Mouse (Mus musculus) embryonic fibroblast, embryonic 13.5 days (primary cell): ENCODE measurements around the gene Pink1. TPM values are rescaled to one million over a fixed set of nuclear protein-coding genes. Genes with fewer than 3 reads are reported as not detected.
A peak's percentile ranks its signal among the peaks of the same experiment; 100 is the strongest.

ENCODE experiments used
- H3K27ac ChIP-seq: 2 replicates; pipeline ENCODE4 v1.5.1; 2012; ENCODE audit warnings: low read length, control low read depth, inconsistent platforms; ENCODE audit not compliant: insufficient read depth
- H3K4me1 ChIP-seq: 2 replicates; pipeline ENCODE4 v1.6.1; 2011; ENCODE audit warnings: low read length; ENCODE audit not compliant: control insufficient read depth, insufficient read depth
- H3K4me3 ChIP-seq: 2 replicates; pipeline ENCODE4 v1.5.1; 2011; ENCODE audit warnings: mild to moderate bottlenecking, control low read depth, low read length; ENCODE audit not compliant: insufficient read depth
- CTCF ChIP-seq: IDR thresholded peaks from 2 replicates; pipeline ENCODE4 v1.5.1; 2011; ENCODE audit warnings: mild to moderate bottlenecking, control low read depth, low read length, moderate library complexity, borderline replicate concordance; ENCODE audit not compliant: insufficient read depth
- POLR2A ChIP-seq: IDR thresholded peaks from 2 replicates; pipeline ENCODE4 v1.6.1; 2011; ENCODE audit warnings: low read depth, mild to moderate bottlenecking, control low read depth, low read length, moderate library complexity
- polyA plus RNA-seq: library from polyadenylated mRNA; stranded (reverse); fragments of >200 nt; gene quantifications from 2 replicates; pipeline ENCODE4 v1.2.4, GENCODE M21; 2011; ENCODE audit warnings: low read depth; ENCODE audit not compliant: missing spikeins, insufficient read length

Gene Pink1
- 17.5 and 19.1 TPM in 2 replicates for polyA plus RNA-seq

- Histone ChIP-seq H3K4me3 (peak within 1 kb of the TSS; percentile 53), H3K27ac (peak within 1 kb of the TSS; percentile 54), H3K4me1 (no peaks in the 10 kb centered on the region)
- TF ChIP-seq POLR2A (peak; percentile 55; the same call in 1 of the 2 replicates), CTCF (peak; percentile 89)
Measured at GRCm38 (mm10) chr4:138326077-138326695, at the start of gene Pink1. Gene Pink1 (minus strand): TSS chr4:138326307.

GRCm38 (mm10) chr4:138375117-138375516 is 49.0 kb upstream of the Pink1 start:
- Histone ChIP-seq H3K27ac (no peak overlapping the region), H3K4me1 (no peaks in the 10 kb centered on the region), H3K4me3 (no peak overlapping the region)
- TF ChIP-seq POLR2A = no peak

GRCm38 (mm10) chr4:138370996-138371516 is 44.9 kb upstream of the Pink1 start:
- Histone ChIP-seq H3K4me3 (no peak overlapping the region), H3K4me1 (peaks cover 4% of the 10 kb centered on the region; the same call in 1 of the 2 replicates), H3K27ac (no peak overlapping the region)
- no peak for TF ChIP-seq CTCF
- no peak for TF ChIP-seq POLR2A

- no peak for TF ChIP-seq POLR2A
- H3K4me3 ChIP-seq = no peak overlapping the region
- H3K27ac ChIP-seq = no peak overlapping the region
- peaks cover 4% of the 10 kb centered on the region; the same call in 1 of the 2 replicates for H3K4me1 ChIP-seq
Measured at GRCm38 (mm10) chr4:138368498-138369260, 42.6 kb upstream of the Pink1 start.

GRCm38 (mm10) chr4:138367641-138368497 is 41.8 kb upstream of the Pink1 start, which contains the start of gene Cda:
Gene Cda (minus strand): TSS chr4:138367992.
- TF ChIP-seq CTCF (no peak), POLR2A (0 out of 2 replicates have a peak, but pooled peaks have one; percentile 21)
- Histone ChIP-seq H3K27ac (no peak within 1 kb of the TSS), H3K4me3 (0 out of 2 replicates have a peak within 1 kb of the TSS, but pooled peaks have one; percentile 18), H3K4me1 (peaks cover 4% of the 10 kb centered on the region; the same call in 1 of the 2 replicates)

GRCm38 (mm10) chr4:138366561-138366960 is 40.5 kb upstream of the Pink1 start:
- Histone ChIP-seq H3K4me3 (no peak overlapping the region), H3K27ac (no peak overlapping the region), H3K4me1 (peaks cover 4% of the 10 kb centered on the region; the same call in 1 of the 2 replicates)
- no peak for TF ChIP-seq CTCF
- no peak for TF ChIP-seq POLR2A

GRCm38 (mm10) chr4:138363511-138363910 is 37.4 kb upstream of the Pink1 start:
- no peak overlapping the region for H3K4me3 ChIP-seq
- TF ChIP-seq POLR2A (no peak), CTCF (no peak)
- no peak overlapping the region for H3K27ac ChIP-seq
- H3K4me1 ChIP-seq = peaks cover 4% of the 10 kb centered on the region; the same call in 1 of the 2 replicates

GRCm38 (mm10) chr4:138362883-138363282 is 36.8 kb upstream of the Pink1 start:
- Histone ChIP-seq H3K27ac (no peak overlapping the region), H3K4me3 (no peak overlapping the region), H3K4me1 (no peaks in the 10 kb centered on the region)
- TF ChIP-seq POLR2A (no peak), CTCF (no peak)

GRCm38 (mm10) chr4:138361370-138361821 is 35.3 kb upstream of the Pink1 start:
- no peak for TF ChIP-seq CTCF
- TF ChIP-seq POLR2A = no peak
- Histone ChIP-seq H3K27ac (no peak overlapping the region), H3K4me3 (no peak overlapping the region), H3K4me1 (no peaks in the 10 kb centered on the region)
